Mouse (Mus musculus): ENCODE data around the gene Cdh11. TPM values are rescaled to one million over a fixed set of nuclear protein-coding genes. Genes with fewer than 3 reads are reported as not detected.

The Cdh11 gene
- polyA plus RNA-seq, 1 experiment from 2014 or later: 32.8 TPM

DNA sequence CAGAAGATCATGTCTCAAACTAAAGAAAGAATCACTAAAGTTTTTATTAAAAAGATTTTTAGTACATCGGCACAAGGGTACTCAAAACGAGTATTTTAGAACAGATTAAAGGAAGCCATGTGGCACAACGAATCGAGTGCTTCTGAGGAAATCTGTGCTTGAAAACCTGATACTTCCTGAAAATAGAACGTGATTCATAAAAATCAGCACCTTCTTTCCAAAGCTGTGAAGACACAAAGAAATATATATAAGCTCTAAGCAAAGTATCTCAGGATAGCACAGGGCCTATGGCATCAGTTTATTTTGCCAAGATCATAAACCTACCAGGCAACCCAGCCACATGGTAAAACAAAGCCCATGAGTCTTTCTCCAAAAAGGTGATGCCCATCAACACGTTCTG lies 191.5 kb downstream of the Cdh11 start:
- Histone ChIP-seq H3K36me3 (ENCODE audit: control insufficient read depth, insufficient read depth, low read length) (no peaks in the 10 kb centered on the region), H3K9ac (ENCODE audit: low read depth, low read length) (no peak overlapping the region), H3K27ac (ENCODE audit: low read length) (no peak overlapping the region), H3K9me3 (replicated peaks; ENCODE audit: control insufficient read depth, low read length, poor library complexity, severe bottlenecking) (no peaks in the 10 kb centered on the region), H3K27me3 (ENCODE audit: control insufficient read depth, insufficient read depth, low read depth, low read length) (no peaks in the 10 kb centered on the region), H3K4me2 (ENCODE audit: low read length) (no peak overlapping the region), H3K4me3 (ENCODE audit: low read depth, low read length) (no peak overlapping the region), H3K4me1 (ENCODE audit: control insufficient read depth, insufficient read depth, low read length) (no peaks in the 10 kb centered on the region)
- 91% methylated on average over 6 of the region's 6 CpGs for WGBS
- no peak for ATAC-seq

Small RNAs within 50 kb of the gene (microRNA-seq; reads per million reads assigned to microRNA genes)
- gene Gm26301: not detected
